Mouse (Mus musculus) liver, postnatal 0 days (tissue): ENCODE results near the gene Cbx4. TPM values are rescaled to one million over a fixed set of nuclear protein-coding genes. Genes with fewer than 3 reads are reported as not detected.
A peak's percentile ranks its signal among the peaks of the same experiment; 100 is the strongest.

ENCODE experiments used
- ATAC-seq: fragments of 200-750 bp; cut with Nextera tagmentation; 2 replicates; pipeline ENCODE4 v1.8.0; 2017; ENCODE audit warnings: mild to moderate bottlenecking, moderate library complexity
- DNase-seq: peaks from one replicate; pipeline ENCODE4 v3.0.0-alpha.2; 2016
- H3K27ac ChIP-seq: fragments of 300-500 bp; sonication (generic); 2 replicates; pipeline ENCODE4 v1.5.1; 2014; ENCODE audit warnings: antibody characterized with exemption, moderate library complexity, mild to moderate bottlenecking, low read depth
- H3K27me3 ChIP-seq: fragments of 300-500 bp; sonication (generic); 2 replicates; pipeline ENCODE4 v1.6.1; 2014; ENCODE audit warnings: low read length, control low read depth, mixed read lengths; ENCODE audit not compliant: insufficient read depth
- H3K36me3 ChIP-seq: fragments of 300-500 bp; sonication (generic); replicated peaks from 2 replicates; pipeline ENCODE4 v1.6.1; 2014; ENCODE audit warnings: mild to moderate bottlenecking, control low read depth, low read length, moderate library complexity, mixed read lengths; ENCODE audit not compliant: insufficient read depth
- H3K4me1 ChIP-seq: fragments of 300-500 bp; sonication (generic); 2 replicates; pipeline ENCODE4 v1.6.1; 2014; ENCODE audit warnings: antibody characterized with exemption, mild to moderate bottlenecking, control low read depth; ENCODE audit not compliant: insufficient read depth
- H3K4me2 ChIP-seq: fragments of 300-500 bp; sonication (generic); 2 replicates; pipeline ENCODE4 v1.6.1; 2014; ENCODE audit warnings: low read depth, mild to moderate bottlenecking, low read length, moderate library complexity, mixed read lengths
- H3K4me3 ChIP-seq: fragments of 300-500 bp; sonication (generic); 2 replicates; pipeline ENCODE4 v1.5.1; 2014; ENCODE audit warnings: low read depth, low read length
- H3K9ac ChIP-seq: fragments of 300-500 bp; sonication (generic); replicated peaks from 2 replicates; pipeline ENCODE4 v1.6.1; 2014; ENCODE audit warnings: mild to moderate bottlenecking, moderate library complexity
- H3K9me3 ChIP-seq: fragments of 300-500 bp; sonication (generic); 2 replicates; pipeline ENCODE4 v1.6.1; 2016; ENCODE audit warnings: mild to moderate bottlenecking, control low read depth, low read length, mixed read lengths
- CTCF ChIP-seq: sonication (generic); IDR thresholded peaks from 2 replicates; pipeline ENCODE4 v1.5.1; 2016; ENCODE audit warnings: antibody characterized with exemption, low read depth
- EP300 ChIP-seq: IDR thresholded peaks from 2 replicates; pipeline ENCODE4 v1.6.1; 2016; ENCODE audit warnings: antibody characterized with exemption, low read depth, mild to moderate bottlenecking
- WGBS: fragments of 180-500 bp; shearing (Covaris S2); extraction: QIAGEN DNeasy Blood & Tissue Kit; methylation state at CpG from one replicate; pipeline ENCODE4 v1.1.7; 2014; ENCODE audit not compliant: insufficient replicate concordance; 5-methylcytosine and 5-hydroxymethylcytosine counted together
- polyA plus RNA-seq: library from polyadenylated mRNA; unstranded; fragments of >200 nt; fragmentation: Nextera tagmentation; extraction: Ambion mirVana; gene quantifications from 2 replicates; pipeline ENCODE4 v1.2.1, GENCODE M21; 2015

Gene Cbx4
- polyA plus RNA-seq, 1 experiment from 2014 or later = 2.8 TPM

GRCm38 (mm10) chr11:119082638-119083599 is 3.1 kb downstream of the Cbx4 start:
- no peak for DNase-seq
- Histone ChIP-seq H3K36me3 (peaks cover 24% of the 10 kb centered on the region), H3K4me1 (peaks cover 63% of the 10 kb centered on the region), H3K4me3 (peak overlapping the region; percentile 89; the same call in 1 of the 2 replicates), H3K27ac (no peak overlapping the region), H3K9me3 (no peaks in the 10 kb centered on the region), H3K9ac (no peak overlapping the region), H3K4me2 (peak overlapping the region; percentile 77), H3K27me3 (peaks cover 13% of the 10 kb centered on the region)
- no peak for ATAC-seq
- no peak for TF ChIP-seq CTCF
- no peak for TF ChIP-seq EP300
- WGBS = 37% methylated on average over 20 of the region's 20 CpGs

DNA sequence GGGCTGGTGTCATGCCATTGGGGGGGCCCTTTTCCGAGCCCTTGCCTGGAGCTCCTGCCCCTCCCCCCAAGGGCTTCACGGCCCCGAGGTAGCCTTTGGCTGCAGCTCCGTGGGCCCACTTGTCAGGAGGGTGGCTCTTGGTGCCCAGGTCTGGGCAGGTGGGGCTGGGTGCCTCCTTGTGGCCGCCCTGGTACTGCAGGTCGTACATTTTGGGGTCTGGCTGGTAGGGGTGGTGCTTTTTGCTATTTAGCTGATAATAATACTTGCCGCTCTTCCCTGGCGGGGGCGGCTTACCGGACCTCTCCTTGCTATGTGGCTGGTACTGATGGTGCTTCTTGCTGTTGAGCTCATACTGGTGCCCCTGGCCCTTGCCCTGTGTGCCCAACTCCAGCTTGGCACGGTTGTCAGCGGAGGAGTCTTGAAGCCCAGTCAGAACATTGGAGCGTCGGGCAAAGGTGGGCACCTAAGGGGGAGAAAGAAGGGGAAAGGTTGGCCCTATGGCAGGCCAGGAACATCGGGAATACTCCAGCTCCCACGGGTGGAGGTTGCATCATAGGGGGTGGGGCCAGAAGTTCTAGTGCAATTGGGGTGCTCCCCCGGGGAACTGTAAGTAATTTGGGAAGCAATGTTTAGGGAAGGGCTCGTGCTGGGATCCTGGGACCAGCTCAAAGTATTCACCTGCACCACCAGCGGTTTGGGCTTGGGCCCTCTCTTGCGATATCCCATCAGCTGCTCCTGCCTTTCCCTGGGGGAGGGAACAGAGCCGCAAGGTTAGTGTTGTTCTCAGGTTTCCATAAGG is 4.0 kb downstream of the Cbx4 start:
- 59% methylated on average over 18 of the region's 21 CpGs for WGBS
- Histone ChIP-seq H3K27ac (no peak overlapping the region), H3K27me3 (peaks cover 5% of the 10 kb centered on the region), H3K4me1 (peaks cover 54% of the 10 kb centered on the region), H3K9me3 (no peaks in the 10 kb centered on the region), H3K9ac (no peak overlapping the region), H3K4me3 (no peak overlapping the region), H3K36me3 (peaks cover 24% of the 10 kb centered on the region), H3K4me2 (peak overlapping the region; percentile 9; the same call in 1 of the 2 replicates)
- ATAC-seq (no peak), DNase-seq (peak; percentile 62)
- TF ChIP-seq CTCF = peak; percentile 75
- TF ChIP-seq EP300 = no peak

GRCm38 (mm10) chr11:119081148-119081838 is 4.7 kb downstream of the Cbx4 start:
- WGBS = 85% methylated on average over 47 of the region's 47 CpGs
- Histone ChIP-seq H3K27ac (no peak overlapping the region), H3K4me3 (no peak overlapping the region), H3K4me2 (no peak overlapping the region), H3K36me3 (peaks cover 24% of the 10 kb centered on the region), H3K9me3 (no peaks in the 10 kb centered on the region), H3K9ac (no peak overlapping the region), H3K4me1 (peaks cover 50% of the 10 kb centered on the region), H3K27me3 (no peaks in the 10 kb centered on the region)
- DNase-seq (no peak), ATAC-seq (no peak)
- TF ChIP-seq CTCF = no peak
- TF ChIP-seq EP300 = no peak

DNA sequence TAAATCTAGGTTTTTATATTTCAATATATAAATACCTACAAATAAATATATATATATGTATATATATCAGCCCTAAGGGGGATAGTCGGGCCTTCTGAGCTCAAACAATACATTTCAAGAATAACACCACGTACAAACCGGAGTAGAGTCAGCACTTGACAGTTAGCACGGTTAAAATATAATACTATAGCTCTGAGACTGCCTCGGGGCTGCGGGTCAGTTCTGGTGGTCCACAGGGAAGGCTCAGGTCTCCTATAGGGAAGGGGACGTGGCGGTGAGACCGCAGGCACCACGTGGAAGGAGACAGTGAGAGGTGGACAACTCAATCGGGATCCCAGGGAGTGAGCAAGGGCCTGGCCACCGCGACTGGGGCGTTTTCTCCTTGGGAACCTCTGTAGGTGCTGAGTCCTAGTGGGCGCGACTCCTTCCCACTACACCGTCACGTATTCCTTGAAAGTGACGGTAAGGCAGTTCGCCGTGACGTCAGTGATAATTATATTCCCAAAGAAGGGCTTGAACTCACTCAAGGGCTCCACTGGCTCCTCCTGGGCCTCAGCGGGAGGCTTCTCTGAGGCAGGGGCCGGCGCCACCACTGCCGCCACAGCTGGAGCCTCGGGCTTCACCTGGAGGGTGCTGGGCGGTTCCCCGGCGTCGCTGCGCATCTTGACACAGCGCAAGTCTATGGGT is 5.4 kb downstream of the Cbx4 start:
- Histone ChIP-seq H3K27me3 (no peaks in the 10 kb centered on the region), H3K9me3 (no peaks in the 10 kb centered on the region), H3K27ac (no peak overlapping the region), H3K9ac (no peak overlapping the region), H3K4me1 (peaks cover 49% of the 10 kb centered on the region), H3K36me3 (peaks cover 24% of the 10 kb centered on the region), H3K4me3 (no peak overlapping the region), H3K4me2 (no peak overlapping the region)
- DNase-seq (no peak), ATAC-seq (no peak)
- TF ChIP-seq EP300 = no peak
- WGBS = 80% methylated on average over 33 of the region's 33 CpGs

DNA sequence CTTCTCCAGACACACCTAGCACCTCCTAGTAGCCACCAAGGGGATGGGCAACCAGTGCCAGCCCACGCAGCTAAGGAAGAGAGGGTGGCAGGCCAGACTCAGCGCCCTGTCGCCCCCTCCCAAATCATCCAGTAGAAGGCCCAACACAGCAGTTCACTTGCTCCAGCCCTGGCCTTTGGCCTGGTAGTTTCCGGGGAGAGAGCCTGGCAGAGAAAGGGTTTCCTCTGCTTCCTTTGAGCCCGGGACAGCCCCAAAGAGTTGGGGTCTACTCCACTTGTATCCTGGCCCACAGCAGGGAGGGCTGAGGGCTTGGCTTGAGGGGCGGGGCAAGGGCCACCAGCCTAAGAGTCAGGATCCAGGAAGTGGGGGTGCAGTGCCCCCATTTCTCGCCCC is 6.6 kb downstream of the Cbx4 start:
- Histone ChIP-seq H3K27ac (no peak overlapping the region), H3K9ac (no peak overlapping the region), H3K27me3 (no peaks in the 10 kb centered on the region), H3K9me3 (no peaks in the 10 kb centered on the region), H3K4me2 (peak overlapping the region; percentile 36; the same call in 1 of the 2 replicates), H3K36me3 (peaks cover 24% of the 10 kb centered on the region), H3K4me1 (peaks cover 45% of the 10 kb centered on the region), H3K4me3 (no peak overlapping the region)
- TF ChIP-seq CTCF (no peak), EP300 (no peak)
- 48% methylated on average over 7 of the region's 7 CpGs for WGBS
- no peak for DNase-seq
- no peak for ATAC-seq
